Mouse (Mus musculus): ENCODE data around the gene Slc35a2.
"Not testable (repeated sequence)": the region's sequence is repeated elsewhere in the genome, so short reads cannot be mapped to it uniquely, and the experiment has no call there.

- TF ChIP-seq CTCF, POLR2A (IDR thresholded peaks at IDR 0.05; ENCODE audit: insufficient read depth, low read depth, low read length): not testable (repeated sequence)
Measured at GRCm38 (mm10) chrX:7909242-7909641, 25.4 kb downstream of the Slc35a2 start, which contains the start of gene Gm10490.

All from olfactory bulb, adult 2 months (tissue).